Mouse (Mus musculus) G1E (cell line): ENCODE data around the gene Zfp609. TPM values are rescaled to one million over a fixed set of nuclear protein-coding genes. Genes with fewer than 3 reads are reported as not detected.

Experiments used
- ATAC-seq: 2 replicates; pipeline ENCODE4 v1.8.0; 2016; ENCODE audit warnings: mild to moderate bottlenecking; ENCODE audit not compliant: insufficient number of reproducible peaks, poor library complexity, low FRiP score, severe bottlenecking; ENCODE audit errors: extremely low read depth
- DNase-seq: peaks from one replicate; pipeline ENCODE4 v3.0.0; 2012; ENCODE audit warnings: low spot score
- H3K27me3 ChIP-seq: 2 replicates; pipeline ENCODE4 v1.6.1; 2012; ENCODE audit warnings: mild to moderate bottlenecking, low read length, inconsistent platforms; ENCODE audit not compliant: insufficient read depth
- H3K36me3 ChIP-seq: replicated peaks from 2 replicates; pipeline ENCODE3; 2012; ENCODE audit warnings: mild to moderate bottlenecking, inconsistent platforms
- H3K4me1 ChIP-seq: 2 replicates; pipeline ENCODE4 v1.6.1; 2012; ENCODE audit warnings: low read depth, low read length, inconsistent platforms, mixed read lengths; ENCODE audit not compliant: insufficient read depth
- H3K4me3 ChIP-seq: 2 replicates; pipeline ENCODE4 v1.5.1; 2012; ENCODE audit warnings: low read depth, mild to moderate bottlenecking, inconsistent platforms, low read length, moderate library complexity, mixed read lengths
- H3K9me3 ChIP-seq: replicated peaks from 2 replicates; pipeline ENCODE4 v1.6.1; 2012; ENCODE audit warnings: inconsistent platforms
- CTCF ChIP-seq: IDR thresholded peaks from 2 replicates; pipeline ENCODE4 v1.5.1; 2012; ENCODE audit warnings: low read depth, low read length, inconsistent platforms, mixed read lengths
- GATA1 ChIP-seq: IDR thresholded peaks from 2 replicates; pipeline ENCODE4 v1.6.1; 2012; ENCODE audit warnings: borderline replicate concordance, low read length, inconsistent platforms, mixed read lengths
- GATA2 ChIP-seq: IDR thresholded peaks from 2 replicates; pipeline ENCODE4 v1.6.1; 2012; ENCODE audit warnings: low read depth, low read length, inconsistent platforms, borderline replicate concordance
- POLR2AphosphoS5 ChIP-seq: IDR thresholded peaks from 2 replicates; pipeline ENCODE4 v1.6.1; 2012; ENCODE audit warnings: low read depth, low read length, inconsistent platforms; ENCODE audit not compliant: insufficient replicate concordance
- TAL1 ChIP-seq: conservative IDR thresholded peaks from 2 replicates; pipeline ENCODE4 v1.6.1; 2012; ENCODE audit warnings: low read depth, low read length, inconsistent platforms, mixed read lengths
- polyA plus RNA-seq: library from polyadenylated mRNA; stranded (reverse); fragments of >175 nt; gene quantifications from 2 replicates; pipeline ENCODE4 v1.2.3, GENCODE M21; 2012
- total RNA-seq, 2 experiments: library from RNA; stranded (forward) in 1 of 2; stranded (reverse) in 1 of 2; fragments of 200-1000 nt in 1 of 2; fragments of >200 nt in 1 of 2; fragmentation: Nextera tagmentation in 1 of 2; gene quantifications; 2 replicates each; pipeline ENCODE4 v1.2.3; 2014 to 2017

Zfp609 gene
- total and polyA plus RNA-seq, 3 experiments = 4.0 to 83.9 (median 60.3) TPM

- Histone ChIP-seq H3K4me1 (peaks cover 3% of the 10 kb centered on the region; the same call in 1 of the 2 replicates), H3K36me3 (peaks cover 76% of the 10 kb centered on the region), H3K27me3 (no peaks in the 10 kb centered on the region), H3K9me3 (no peaks in the 10 kb centered on the region), H3K4me3 (no peak overlapping the region)
- no peak for DNase-seq
- no peak for TF ChIP-seq POLR2AphosphoS5
- ATAC-seq = no peak
Measured at GRCm38 (mm10) chr9:65726431-65726830, 100.9 kb downstream of the Zfp609 start.

GRCm38 (mm10) chr9:65725291-65725622 is 102.1 kb downstream of the Zfp609 start:
- ATAC-seq (no peak), DNase-seq (no peak)
- no peak overlapping the region for H3K4me3 ChIP-seq
- TF ChIP-seq GATA2 = no peak
- TF ChIP-seq CTCF = no peak
- TF ChIP-seq GATA1 = no peak
- TF ChIP-seq TAL1 = no peak
- no peak for TF ChIP-seq POLR2AphosphoS5
- H3K27me3 ChIP-seq = no peaks in the 10 kb centered on the region
- peaks cover 3% of the 10 kb centered on the region; the same call in 1 of the 2 replicates for H3K4me1 ChIP-seq
- peaks cover 77% of the 10 kb centered on the region for H3K36me3 ChIP-seq
- H3K9me3 ChIP-seq = no peaks in the 10 kb centered on the region

- no peaks in the 10 kb centered on the region for H3K27me3 ChIP-seq
- DNase-seq (no peak), ATAC-seq (no peak)
- H3K4me3 ChIP-seq = no peak overlapping the region
- peaks cover 74% of the 10 kb centered on the region for H3K36me3 ChIP-seq
- no peak for TF ChIP-seq CTCF
- no peak for TF ChIP-seq POLR2AphosphoS5
- TF ChIP-seq GATA1 = no peak
- no peak for TF ChIP-seq GATA2
- TF ChIP-seq TAL1 = no peak
- H3K9me3 ChIP-seq = no peaks in the 10 kb centered on the region
- peaks cover 3% of the 10 kb centered on the region; the same call in 1 of the 2 replicates for H3K4me1 ChIP-seq
Measured at GRCm38 (mm10) chr9:65724471-65725290, 102.7 kb downstream of the Zfp609 start.

DNA sequence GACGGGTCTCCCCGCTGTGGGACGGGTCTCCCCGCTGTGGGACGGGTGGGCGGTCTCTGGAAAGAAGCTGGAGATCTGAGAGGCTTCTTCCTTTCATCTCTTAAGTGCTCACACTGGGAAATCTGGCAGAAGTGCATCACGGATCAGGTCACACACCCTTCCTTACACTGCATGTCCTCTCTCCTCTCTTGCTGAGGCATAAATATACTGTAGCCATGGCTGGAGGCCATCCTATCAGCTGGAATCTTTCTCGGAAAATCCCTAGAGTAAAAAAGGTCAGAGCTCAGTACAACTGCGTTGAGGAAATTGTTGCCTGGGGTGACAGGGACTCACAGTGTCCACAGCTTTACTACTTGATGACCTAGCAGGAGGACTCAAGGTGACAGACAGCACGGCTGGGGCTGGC is 106.2 kb downstream of the Zfp609 start:
- TF ChIP-seq POLR2AphosphoS5 (no peak), TAL1 (no peak), GATA1 (no peak), CTCF (no peak), GATA2 (no peak)
- Histone ChIP-seq H3K4me1 (peaks cover 3% of the 10 kb centered on the region; the same call in 1 of the 2 replicates), H3K4me3 (no peak overlapping the region), H3K27me3 (no peaks in the 10 kb centered on the region), H3K9me3 (no peaks in the 10 kb centered on the region), H3K36me3 (peaks cover 58% of the 10 kb centered on the region)
- DNase-seq = no peak
- ATAC-seq = no peak

GRCm38 (mm10) chr9:65718195-65718594 is 109.2 kb downstream of the Zfp609 start:
- Histone ChIP-seq H3K4me3 (no peak overlapping the region), H3K4me1 (no peaks in the 10 kb centered on the region), H3K27me3 (no peaks in the 10 kb centered on the region), H3K36me3 (peaks cover 52% of the 10 kb centered on the region), H3K9me3 (no peaks in the 10 kb centered on the region)
- no peak for TF ChIP-seq GATA1
- no peak for TF ChIP-seq TAL1
- no peak for TF ChIP-seq CTCF
- TF ChIP-seq POLR2AphosphoS5 = no peak
- no peak for TF ChIP-seq GATA2
- DNase-seq (no peak), ATAC-seq (no peak)

DNA sequence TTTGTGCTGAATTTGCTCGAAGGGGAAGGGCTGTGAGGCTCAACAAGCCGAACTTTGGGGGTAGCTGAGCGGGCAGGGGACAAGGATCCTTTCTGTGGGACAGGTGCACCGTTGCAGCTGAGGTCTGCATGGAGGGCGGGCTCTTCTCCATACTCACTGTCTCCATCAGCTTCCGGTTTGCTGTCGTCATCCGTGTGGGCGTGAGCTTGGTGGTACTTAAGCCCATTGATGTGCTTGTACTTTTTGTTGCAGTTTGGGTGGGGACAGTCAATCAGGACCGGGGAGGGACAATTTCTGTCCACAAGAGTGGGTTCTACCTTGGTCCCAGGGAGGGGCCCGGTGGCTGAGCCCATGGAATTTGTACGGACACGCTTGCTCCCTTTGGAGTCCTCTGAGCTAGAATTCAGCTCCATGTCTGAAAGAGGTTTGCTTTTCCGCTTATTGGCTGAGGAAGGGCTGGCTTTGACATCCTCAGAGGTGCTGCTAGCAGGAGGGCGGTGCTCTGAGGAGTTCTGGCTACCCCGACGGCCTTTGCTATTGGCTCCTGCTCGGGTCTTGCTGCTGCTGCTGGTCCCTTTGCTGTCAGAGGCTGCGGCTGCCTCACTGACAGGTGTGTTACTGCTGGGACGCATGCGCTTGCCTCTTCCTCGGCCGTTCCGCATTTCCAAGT is 123.3 kb downstream of the Zfp609 start:
- Histone ChIP-seq H3K4me1 (peaks cover 20% of the 10 kb centered on the region), H3K36me3 (peaks cover 82% of the 10 kb centered on the region), H3K27me3 (no peaks in the 10 kb centered on the region; the same call in 1 of the 2 replicates), H3K4me3 (no peak overlapping the region), H3K9me3 (no peaks in the 10 kb centered on the region)
- ATAC-seq (no peak), DNase-seq (no peak)
- TF ChIP-seq POLR2AphosphoS5 (no peak), GATA1 (no peak), GATA2 (no peak)
